29 mouse cellular contexts compared by ENCODE assay signal in genomic region chr11:121601422-121601821, GRCm38 (mm10).
DNase-seq lines count a peak whose midpoint lies in the region; ATAC-seq lines count a peak whose summit lies in the region.
"Had no signal": no experiment of that assay in that cellular context is flagged by ENCODE, and none has a peak within 500 bp of the region (broad histone marks: within the 10 kb centered on the region; RNA-seq: fewer than 3 reads in every experiment).

No protein-coding gene starts in this region.

- H3K9me3 ChIP-seq in embryonic facial prominence, embryonic 13.5 days, result no peaks in the 10 kb centered on the region
- no peaks in the 10 kb centered on the region for H3K9me3 ChIP-seq in limb, embryonic 12.5 days
- no peaks in the 10 kb centered on the region for H3K9me3 ChIP-seq in stomach, embryonic 16.5 days (replicated peaks; ENCODE audit: control insufficient read depth, low read length)
- H3K9me3 ChIP-seq: forebrain, embryonic 13.5 days; heart, embryonic 10.5 days; heart, embryonic 15.5 days; liver, embryonic 15.5 days; midbrain, embryonic 10.5 days had no signal

- peaks cover 14% of the 10 kb centered on the region for H3K4me1 ChIP-seq in embryonic facial prominence, embryonic 13.5 days
- peaks cover 21% of the 10 kb centered on the region for H3K4me1 ChIP-seq in limb, embryonic 12.5 days (replicated peaks)
- H3K4me1 ChIP-seq in stomach, embryonic 16.5 days (ENCODE audit: control insufficient read depth, insufficient read depth, low read length), result no peaks in the 10 kb centered on the region
- H3K4me1 ChIP-seq: forebrain, embryonic 13.5 days; heart, embryonic 15.5 days; liver, embryonic 15.5 days had no signal

- peaks cover 67% of the 10 kb centered on the region for H3K36me3 ChIP-seq in embryonic facial prominence, embryonic 13.5 days
- peaks cover 65% of the 10 kb centered on the region for H3K36me3 ChIP-seq in limb, embryonic 12.5 days
- H3K36me3 ChIP-seq in stomach, embryonic 16.5 days (ENCODE audit: control insufficient read depth, insufficient read depth, low read length), result peaks cover 11% of the 10 kb centered on the region

- DNase-seq in fat pad, adult 2 months (ENCODE audit: extremely low read depth, low read depth, low spot score), result peak; percentile 63
- DNase-seq in left cerebral cortex, adult 8-10 months (ENCODE audit: low spot score in 2 of 2), result no peak
- no peak for DNase-seq in testis, postnatal 14 days (ENCODE audit: low spot score)
- no peak for DNase-seq in embryo, embryonic 9.5 days (ENCODE audit: extremely low spot score)
- DNase-seq: adrenal gland, adult 8-10 months; B cell, adult 2 months; cerebellum, adult 8-10 months; cerebellum, postnatal 36 days; embryo, embryonic 11 days; gastrocnemius, postnatal 14 days; kidney, adult 18-20 months; kidney, postnatal 36 days; layer of hippocampus, postnatal 36 days; liver; lung, embryonic 14.5 days; right cerebral cortex, adult 18-20 months; spleen, adult 18-20 months; thymus, postnatal 25 days had no signal

- ATAC-seq in embryonic facial prominence, embryonic 13.5 days (ENCODE audit: insufficient number of reproducible peaks, insufficient read depth, low FRiP score, low TSS enrichment, low read depth), result 0 out of 2 replicates have a peak, but pooled peaks have one; percentile 59
- ATAC-seq in limb, embryonic 12.5 days (ENCODE audit: insufficient number of reproducible peaks, insufficient read depth, low FRiP score, low TSS enrichment, low read depth), result no peak
- ATAC-seq in stomach, embryonic 16.5 days (ENCODE audit: insufficient read depth, low FRiP score), result peak; percentile 58; the same call in 1 of the 2 replicates
- ATAC-seq: forebrain, embryonic 13.5 days; hindbrain, embryonic 16.5 days; midbrain, embryonic 16.5 days had no signal

- H3K27me3 ChIP-seq in embryonic facial prominence, embryonic 13.5 days, result no peaks in the 10 kb centered on the region
- no peaks in the 10 kb centered on the region for H3K27me3 ChIP-seq in limb, embryonic 12.5 days
- no peaks in the 10 kb centered on the region for H3K27me3 ChIP-seq in stomach, embryonic 16.5 days (ENCODE audit: control insufficient read depth, insufficient read depth, low read length)
- H3K27me3 ChIP-seq: forebrain, embryonic 13.5 days; heart, embryonic 15.5 days; liver, embryonic 15.5 days had no signal

- H3K27ac ChIP-seq in embryonic facial prominence, embryonic 13.5 days, result peak overlapping the region; percentile 66
- peak overlapping the region; percentile 9 for H3K27ac ChIP-seq in limb, embryonic 12.5 days
- H3K27ac ChIP-seq in stomach, embryonic 16.5 days (ENCODE audit: low read length), result peak overlapping the region; percentile 82
- H3K27ac ChIP-seq: forebrain, embryonic 13.5 days; heart, embryonic 10.5 days; heart, embryonic 15.5 days; liver, embryonic 15.5 days; midbrain, embryonic 10.5 days had no signal

- no peak overlapping the region for H3K4me3 ChIP-seq in embryonic facial prominence, embryonic 13.5 days
- no peak overlapping the region for H3K4me3 ChIP-seq in limb, embryonic 12.5 days (replicated peaks)
- H3K4me3 ChIP-seq in stomach, embryonic 16.5 days (replicated peaks; ENCODE audit: low read length), result no peak overlapping the region
- H3K4me3 ChIP-seq: erythroblast, embryonic 14.5 days; forebrain, embryonic 13.5 days; heart, embryonic 10.5 days; heart, embryonic 15.5 days; liver, embryonic 15.5 days; midbrain, embryonic 10.5 days had no signal

- 43% methylated on average over 3 of the region's 3 CpGs for WGBS in embryonic facial prominence, embryonic 13.5 days
- 59% methylated on average over 3 of the region's 3 CpGs for WGBS in limb, embryonic 12.5 days
- 58% methylated on average over 3 of the region's 3 CpGs for WGBS in stomach, embryonic 16.5 days

- H3K9ac ChIP-seq in embryonic facial prominence, embryonic 13.5 days, result no peak overlapping the region
- no peak overlapping the region for H3K9ac ChIP-seq in limb, embryonic 12.5 days (replicated peaks)
- H3K9ac ChIP-seq in stomach, embryonic 16.5 days (ENCODE audit: low read length), result no peak overlapping the region
- H3K9ac ChIP-seq: forebrain, embryonic 13.5 days; heart, embryonic 15.5 days; liver, embryonic 15.5 days; lung, embryonic 14.5 days had no signal

- no peak overlapping the region for H3K4me2 ChIP-seq in embryonic facial prominence, embryonic 13.5 days
- no peak overlapping the region for H3K4me2 ChIP-seq in limb, embryonic 12.5 days
- no peak overlapping the region for H3K4me2 ChIP-seq in stomach, embryonic 16.5 days (ENCODE audit: low read depth, low read length)
- H3K4me2 ChIP-seq: forebrain, embryonic 13.5 days; heart, embryonic 15.5 days; liver, embryonic 15.5 days; lung, embryonic 14.5 days had no signal

Comparison
In these comparisons a context has a peak if more than half of its experiments do, and no peak if none do; other contexts are left out.
1. H3K27ac ChIP-seq: peak in every context shown above with its lines; median percentile 82 in stomach, embryonic 16.5 days; 66 in embryonic facial prominence, embryonic 13.5 days; 9 in limb, embryonic 12.5 days.